ENCODE assay signal across 28 mouse cellular contexts in genomic region chr3:101243002-101243401, GRCm38 (mm10). TPM values are rescaled to one million over a fixed set of nuclear protein-coding genes. Genes with fewer than 3 reads are reported as not detected.
A peak's percentile ranks its signal among the peaks of the same experiment; 100 is the strongest.
DNase-seq lines count a peak whose midpoint lies in the region; ATAC-seq and TF ChIP-seq lines count a peak whose summit lies in the region.
"Had no signal": no experiment of that assay in that cellular context is flagged by ENCODE, and none has a peak within 500 bp of the region (broad histone marks: within the 10 kb centered on the region; RNA-seq: fewer than 3 reads in every experiment).

No protein-coding gene starts in this region.

- H3K9ac ChIP-seq in hindbrain, embryonic 15.5 days, result no peak overlapping the region
- no peak overlapping the region for H3K9ac ChIP-seq in hindbrain, embryonic 11.5 days (ENCODE audit: low read depth, low read length)
- H3K9ac ChIP-seq in hindbrain, embryonic 16.5 days (ENCODE audit: low read depth, low read length), result no peak overlapping the region
- no peak overlapping the region for H3K9ac ChIP-seq in hindbrain, postnatal 0 days (replicated peaks; ENCODE audit: low read length)
- no peak overlapping the region for H3K9ac ChIP-seq in neural tube, embryonic 15.5 days (replicated peaks)
- H3K9ac ChIP-seq: forebrain, embryonic 13.5 days; heart, embryonic 13.5 days; intestine, embryonic 15.5 days had no signal

- no peaks in the 10 kb centered on the region for H3K36me3 ChIP-seq in hindbrain, embryonic 15.5 days
- H3K36me3 ChIP-seq in hindbrain, embryonic 11.5 days (ENCODE audit: control insufficient read depth, insufficient read depth, low read length), result no peaks in the 10 kb centered on the region
- H3K36me3 ChIP-seq in hindbrain, embryonic 16.5 days (ENCODE audit: control insufficient read depth, insufficient read depth, low read length), result no peaks in the 10 kb centered on the region
- no peaks in the 10 kb centered on the region for H3K36me3 ChIP-seq in hindbrain, postnatal 0 days (ENCODE audit: insufficient read depth, low read length)
- no peaks in the 10 kb centered on the region for H3K36me3 ChIP-seq in neural tube, embryonic 15.5 days
- H3K36me3 ChIP-seq: forebrain, embryonic 10.5 days; heart, embryonic 10.5 days; heart, embryonic 13.5 days; intestine, embryonic 15.5 days had no signal

- no peak overlapping the region for H3K4me3 ChIP-seq in hindbrain, embryonic 15.5 days
- H3K4me3 ChIP-seq in hindbrain, embryonic 11.5 days (ENCODE audit: low read depth, low read length), result no peak overlapping the region
- no peak overlapping the region for H3K4me3 ChIP-seq in hindbrain, embryonic 16.5 days (ENCODE audit: low read length)
- no peak overlapping the region for H3K4me3 ChIP-seq in hindbrain, postnatal 0 days (ENCODE audit: low read length)
- H3K4me3 ChIP-seq in neural tube, embryonic 15.5 days (replicated peaks), result no peak overlapping the region
- H3K4me3 ChIP-seq: forebrain, embryonic 10.5 days; forebrain, embryonic 13.5 days; heart, adult 2 months; heart, embryonic 10.5 days; heart, embryonic 13.5 days; intestine, embryonic 15.5 days had no signal

- WGBS in hindbrain, embryonic 15.5 days, result 63% methylated on average over 2 of the region's 2 CpGs
- 75% methylated on average over 2 of the region's 2 CpGs for WGBS in hindbrain, embryonic 11.5 days
- WGBS in hindbrain, embryonic 16.5 days, result 54% methylated on average over 2 of the region's 2 CpGs
- WGBS in hindbrain, postnatal 0 days, result 76% methylated on average over 2 of the region's 2 CpGs
- 48% methylated on average over 2 of the region's 2 CpGs for WGBS in neural tube, embryonic 15.5 days

- no peak for DNase-seq in hindbrain, embryonic 11.5 days (ENCODE audit: low spot score)
- peak; percentile 17 for DNase-seq in hindbrain, postnatal 0 days (ENCODE audit: low spot score)
- no peak for DNase-seq in layer of hippocampus, adult 8-10 months (ENCODE audit: low spot score in 2 of 2)
- DNase-seq: adrenal gland, adult 8-10 months; adrenal gland, postnatal 25 days; cerebellum, adult 11-12 months; cerebellum, adult 9-10 months; cerebellum, postnatal 14 days; gastrocnemius, postnatal 10 days; gastrocnemius, postnatal 36 days; heart, adult 2 months; heart, postnatal 14 days; heart, postnatal 4 days had no signal

- no peak for TF ChIP-seq CTCF in hindbrain, postnatal 0 days (IDR thresholded peaks at IDR 0.05; ENCODE audit: low read depth)

- peak overlapping the region; percentile 45 for H3K27ac ChIP-seq in hindbrain, embryonic 15.5 days (replicated peaks)
- H3K27ac ChIP-seq in hindbrain, embryonic 11.5 days (ENCODE audit: low read depth, low read length), result no peak overlapping the region
- H3K27ac ChIP-seq in hindbrain, embryonic 16.5 days (ENCODE audit: low read depth, low read length), result 0 out of 2 replicates have a peak overlapping the region, but pooled peaks have one; percentile 17
- H3K27ac ChIP-seq in hindbrain, postnatal 0 days, result no peak overlapping the region
- H3K27ac ChIP-seq in neural tube, embryonic 15.5 days (replicated peaks), result peak overlapping the region; percentile 37
- H3K27ac ChIP-seq: forebrain, embryonic 10.5 days; forebrain, embryonic 13.5 days; heart, adult 2 months; heart, embryonic 10.5 days; heart, embryonic 13.5 days; intestine, embryonic 15.5 days had no signal

- peak; percentile 73 for ATAC-seq in hindbrain, embryonic 15.5 days (ENCODE audit: low FRiP score, low read depth)
- no peak for ATAC-seq in hindbrain, embryonic 11.5 days (ENCODE audit: low FRiP score)
- ATAC-seq in hindbrain, embryonic 16.5 days, result peak; percentile 73
- ATAC-seq in hindbrain, postnatal 0 days, result 0 out of 2 replicates have a peak, but pooled peaks have one; percentile 38
- ATAC-seq in neural tube, embryonic 15.5 days (ENCODE audit: low FRiP score), result peak; percentile 83
- ATAC-seq: activated CD4-positive, CD25-positive, alpha-beta regulatory T cell, adult 4 months; forebrain, embryonic 13.5 days; forebrain, embryonic 16.5 days; intestine, embryonic 15.5 days had no signal

- H3K4me2 ChIP-seq in hindbrain, embryonic 15.5 days, result no peak overlapping the region
- H3K4me2 ChIP-seq in hindbrain, embryonic 11.5 days (replicated peaks; ENCODE audit: low read depth, low read length), result no peak overlapping the region
- H3K4me2 ChIP-seq in hindbrain, embryonic 16.5 days (ENCODE audit: low read length), result no peak overlapping the region
- no peak overlapping the region for H3K4me2 ChIP-seq in hindbrain, postnatal 0 days (ENCODE audit: low read depth, low read length)
- H3K4me2 ChIP-seq in neural tube, embryonic 15.5 days, result no peak overlapping the region
- H3K4me2 ChIP-seq: forebrain, embryonic 13.5 days; heart, embryonic 13.5 days; intestine, embryonic 15.5 days had no signal

- 0 out of 2 replicates have a peak, but pooled peaks cover 3% of the 10 kb centered on the region for H3K4me1 ChIP-seq in hindbrain, embryonic 15.5 days (replicated peaks)
- H3K4me1 ChIP-seq in hindbrain, embryonic 11.5 days (replicated peaks; ENCODE audit: control insufficient read depth, insufficient read depth, low read length), result no peaks in the 10 kb centered on the region
- no peaks in the 10 kb centered on the region for H3K4me1 ChIP-seq in hindbrain, embryonic 16.5 days (ENCODE audit: control insufficient read depth, insufficient read depth, low read depth, low read length)
- H3K4me1 ChIP-seq in hindbrain, postnatal 0 days (ENCODE audit: insufficient read depth, low read length), result no peaks in the 10 kb centered on the region
- no peaks in the 10 kb centered on the region for H3K4me1 ChIP-seq in neural tube, embryonic 15.5 days
- H3K4me1 ChIP-seq: forebrain, embryonic 13.5 days; heart, embryonic 10.5 days; heart, embryonic 13.5 days; intestine, embryonic 15.5 days had no signal

- H3K9me3 ChIP-seq in hindbrain, embryonic 15.5 days, result no peaks in the 10 kb centered on the region
- no peaks in the 10 kb centered on the region for H3K9me3 ChIP-seq in hindbrain, embryonic 11.5 days (ENCODE audit: control insufficient read depth, low read length)
- no peaks in the 10 kb centered on the region for H3K9me3 ChIP-seq in hindbrain, embryonic 16.5 days (ENCODE audit: control insufficient read depth, low read length)
- H3K9me3 ChIP-seq in hindbrain, postnatal 0 days (ENCODE audit: low read length), result no peaks in the 10 kb centered on the region
- no peaks in the 10 kb centered on the region for H3K9me3 ChIP-seq in neural tube, embryonic 15.5 days (replicated peaks)
- H3K9me3 ChIP-seq: forebrain, embryonic 10.5 days; forebrain, embryonic 13.5 days; heart, embryonic 10.5 days; heart, embryonic 13.5 days; intestine, embryonic 15.5 days had no signal

- no peaks in the 10 kb centered on the region for H3K27me3 ChIP-seq in hindbrain, embryonic 15.5 days
- H3K27me3 ChIP-seq in hindbrain, embryonic 11.5 days (ENCODE audit: control insufficient read depth, insufficient read depth, low read length), result no peaks in the 10 kb centered on the region
- H3K27me3 ChIP-seq in hindbrain, embryonic 16.5 days (replicated peaks; ENCODE audit: control insufficient read depth, insufficient read depth, low read length), result no peaks in the 10 kb centered on the region
- no peaks in the 10 kb centered on the region for H3K27me3 ChIP-seq in hindbrain, postnatal 0 days (ENCODE audit: insufficient read depth, low read length)
- H3K27me3 ChIP-seq in neural tube, embryonic 15.5 days (replicated peaks), result no peaks in the 10 kb centered on the region
- H3K27me3 ChIP-seq: forebrain, embryonic 13.5 days; heart, embryonic 13.5 days; intestine, embryonic 15.5 days had no signal

RNA-seq across cellular contexts. Expression of gene Cd2, which starts 44.7 kb away (rescaled TPM):
- not detected in 2 replicates for polyA plus RNA-seq in hindbrain, embryonic 15.5 days (2015; fragmentation: Nextera tagmentation; extraction: Ambion mirVana)
- 0.14 TPM in 1 of 2 replicates, not detected in the other for polyA plus RNA-seq in hindbrain, embryonic 11.5 days (2014; fragmentation: Nextera tagmentation; extraction: Ambion mirVana)
- polyA plus RNA-seq in hindbrain, embryonic 16.5 days (2015; fragmentation: Nextera tagmentation; extraction: Ambion mirVana), result 0.14 TPM in 1 of 2 replicates, not detected in the other
- not detected in 2 replicates for total RNA-seq in hindbrain, postnatal 0 days (2014; rRNA removed)
- polyA plus RNA-seq in hindbrain, postnatal 0 days (2015; fragmentation: Nextera tagmentation; extraction: Ambion mirVana), result not detected in 2 replicates
- polyA plus RNA-seq in neural tube, embryonic 15.5 days (2015; fragmentation: Nextera tagmentation; extraction: Ambion mirVana), result 2.9 TPM in 1 of 2 replicates, not detected in the other
- not detected for total RNA-seq in layer of hippocampus, adult 8-10 months (2022)
- total RNA-seq: gastrocnemius, adult 18-20 months; granulocyte monocyte progenitor cell, adult 5-6 weeks had no signal
- polyA plus RNA-seq: brain, embryonic 14.5 days; embryonic facial prominence, embryonic 11.5 days; embryonic facial prominence, embryonic 14.5 days; forebrain, embryonic 10.5 days; forebrain, embryonic 13.5 days; heart, embryonic 13.5 days had no signal

Comparison
In these comparisons a context has a peak if more than half of its experiments do, and no peak if none do; other contexts are left out.
1. H3K27ac ChIP-seq: peak in hindbrain, embryonic 15.5 days (single experiment), hindbrain, embryonic 16.5 days (single experiment) and neural tube, embryonic 15.5 days (single experiment); none in hindbrain, embryonic 11.5 days (single experiment) and hindbrain, postnatal 0 days (single experiment).